Mouse (Mus musculus) ovary, postnatal 10 days (tissue): ENCODE data around the gene Yeats4.

Source experiments
- DNase-seq: peaks from one replicate; pipeline ENCODE4 v3.0.0; 2022; ENCODE audit warnings: low spot score

Gene Yeats4

DNA sequence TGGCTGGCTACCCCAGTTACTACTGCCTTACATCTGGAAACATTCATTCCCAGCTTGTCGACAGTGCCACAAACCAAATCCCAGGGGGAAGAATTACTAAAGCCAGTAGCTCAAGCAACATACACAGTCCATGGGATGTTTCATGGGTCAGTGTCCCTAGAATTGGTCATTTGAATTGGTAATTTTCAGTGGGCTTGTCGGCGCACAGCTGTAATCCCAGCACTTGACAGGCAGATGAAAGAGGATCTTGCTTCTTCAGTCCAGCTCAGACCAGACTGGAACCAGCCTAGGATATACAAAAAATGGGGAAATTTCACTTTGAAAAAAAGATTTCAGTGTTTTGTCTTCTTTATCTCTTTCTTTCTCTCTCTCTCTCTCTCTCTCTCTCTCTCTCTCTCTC is 24.6 kb downstream of the Yeats4 start:
- DNase-seq, result no peak

DNA sequence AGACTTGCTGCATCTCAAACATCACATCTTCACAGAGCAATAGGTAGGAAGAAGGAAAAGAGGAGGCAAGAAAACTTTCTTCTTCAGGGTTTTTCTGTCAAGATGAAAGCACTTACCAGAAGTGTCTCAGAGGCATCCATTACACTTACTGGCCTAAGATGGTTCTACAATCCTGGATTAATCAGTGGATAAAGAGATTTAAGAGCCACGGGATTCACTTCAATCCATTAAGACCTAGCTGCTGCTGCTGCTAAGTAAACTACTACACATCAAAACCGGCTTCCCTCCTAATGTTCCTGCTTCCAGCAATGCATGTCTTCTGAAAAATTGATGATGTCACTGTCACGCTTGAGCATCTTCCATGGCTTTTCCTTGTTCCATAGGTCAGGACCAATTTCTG is 27.6 kb downstream of the Yeats4 start:
- no peak for DNase-seq

DNA sequence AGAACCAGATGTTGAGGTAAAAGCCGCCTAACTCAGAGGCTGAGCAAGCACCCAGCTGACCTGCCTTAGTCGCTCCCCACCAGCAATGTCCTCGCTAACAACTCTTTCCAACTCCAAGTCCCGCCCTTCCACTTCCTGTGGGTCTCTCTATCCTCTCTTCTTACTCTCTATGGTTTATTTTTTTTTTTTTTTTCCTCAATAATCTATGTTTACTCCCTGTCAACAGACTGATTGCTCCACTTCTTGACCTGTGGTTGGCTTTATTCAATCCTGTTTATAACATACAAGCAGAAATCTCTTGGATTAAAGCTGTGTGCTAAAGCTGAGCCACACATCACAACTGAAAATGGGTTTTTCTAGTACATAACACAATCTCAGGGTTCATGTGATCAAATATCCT is 28.6 kb downstream of the Yeats4 start:
- no peak for DNase-seq

- DNase-seq, result no peak
These were observed 29.3 kb downstream of the Yeats4 start for GRCm38 (mm10) chr10:117195005-117195404.

DNA sequence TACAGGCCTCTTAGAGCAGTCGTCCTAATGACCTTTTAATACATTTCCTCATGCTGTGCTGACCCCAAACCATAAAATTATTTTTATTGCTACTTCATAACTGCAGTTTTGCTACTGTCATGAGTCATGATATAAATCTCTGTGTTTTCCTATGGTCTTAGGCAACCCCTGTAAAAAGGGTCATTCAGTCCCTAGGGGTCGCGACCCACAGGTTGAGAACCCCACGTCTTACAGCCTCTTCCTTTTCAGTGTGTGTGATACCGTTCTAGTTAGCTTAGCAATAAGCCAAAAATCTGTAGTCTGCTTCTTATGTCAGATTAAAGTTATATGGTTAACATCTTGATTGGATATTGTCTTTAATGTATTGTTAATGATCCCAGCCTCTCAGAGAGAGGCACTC is 30.9 kb downstream of the Yeats4 start:
- no peak for DNase-seq

DNA sequence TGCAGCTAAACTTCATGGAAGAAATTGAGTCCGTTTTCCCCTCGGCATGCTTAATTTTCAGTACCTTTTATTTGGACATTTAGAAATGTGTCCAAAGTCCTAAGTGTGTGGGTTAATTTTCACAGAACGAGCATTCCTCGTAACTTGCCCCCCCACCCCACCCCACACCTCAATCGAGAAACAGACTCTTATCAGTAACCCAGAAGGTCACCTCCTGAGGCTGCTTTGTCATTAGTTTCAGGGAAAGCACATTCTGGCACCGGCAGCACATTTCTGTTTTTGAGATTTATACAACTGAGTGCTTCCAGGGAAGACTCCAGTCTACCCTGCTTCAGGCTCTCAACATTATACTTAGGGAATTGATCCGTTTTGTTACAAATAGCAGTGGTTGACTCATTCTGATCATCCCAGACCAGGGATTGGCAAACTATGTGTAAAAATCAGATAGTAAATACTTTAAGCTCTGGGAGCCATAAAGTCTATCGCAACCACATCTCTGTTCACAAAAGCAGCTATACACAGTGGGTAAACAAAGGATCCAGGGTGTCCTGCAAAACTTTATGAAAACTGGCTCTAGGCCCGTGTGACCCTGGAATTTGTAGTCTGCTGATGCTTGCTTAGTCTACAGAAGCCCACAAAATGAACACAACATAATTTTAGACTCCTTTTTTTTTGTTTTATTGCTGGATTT is 38.8 kb downstream of the Yeats4 start:
- DNase-seq, result no peak

DNA sequence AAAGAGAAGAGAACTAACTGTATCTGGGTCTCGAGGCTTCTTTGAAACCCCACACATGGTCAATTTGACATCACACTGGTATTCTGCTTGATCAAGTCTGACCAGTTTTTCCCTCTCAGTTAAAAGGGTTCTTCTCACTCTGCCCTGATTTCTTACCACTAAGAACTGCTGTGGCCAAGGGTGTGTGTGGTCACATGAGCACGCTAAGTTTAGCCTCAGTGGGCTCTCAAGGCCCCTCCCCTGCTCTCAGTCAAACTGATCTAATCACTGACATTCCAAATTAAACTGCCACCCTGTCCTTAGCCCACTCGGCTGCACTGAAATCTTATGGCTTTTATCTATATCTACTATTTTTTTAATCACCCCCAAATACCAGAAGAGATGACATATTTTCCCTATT is 43.2 kb downstream of the Yeats4 start:
- DNase-seq, result no peak

DNA sequence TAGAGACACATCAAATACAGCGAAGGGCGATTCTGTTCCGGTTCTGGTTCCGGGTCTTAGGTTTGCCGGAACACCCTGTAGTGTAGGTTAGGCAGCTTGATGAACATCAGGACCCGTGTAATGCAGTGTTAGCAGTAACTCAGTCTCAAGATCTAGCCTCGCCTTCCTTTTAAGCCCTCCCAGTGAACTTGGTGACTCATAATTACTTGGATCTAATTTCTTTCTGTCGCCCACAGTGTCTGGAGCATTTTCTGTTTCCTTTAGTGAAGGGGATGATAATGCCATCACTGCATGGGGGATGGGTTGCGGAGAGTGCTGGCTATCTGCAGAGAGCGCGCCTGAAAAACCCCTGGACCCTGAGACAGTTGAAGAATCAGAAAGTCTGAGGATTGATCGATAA is 49.7 kb downstream of the Yeats4 start:
- DNase-seq, result no peak

GRCm38 (mm10) chr10:117173566-117174438 is 50.5 kb downstream of the Yeats4 start:
- DNase-seq, result no peak

DNA sequence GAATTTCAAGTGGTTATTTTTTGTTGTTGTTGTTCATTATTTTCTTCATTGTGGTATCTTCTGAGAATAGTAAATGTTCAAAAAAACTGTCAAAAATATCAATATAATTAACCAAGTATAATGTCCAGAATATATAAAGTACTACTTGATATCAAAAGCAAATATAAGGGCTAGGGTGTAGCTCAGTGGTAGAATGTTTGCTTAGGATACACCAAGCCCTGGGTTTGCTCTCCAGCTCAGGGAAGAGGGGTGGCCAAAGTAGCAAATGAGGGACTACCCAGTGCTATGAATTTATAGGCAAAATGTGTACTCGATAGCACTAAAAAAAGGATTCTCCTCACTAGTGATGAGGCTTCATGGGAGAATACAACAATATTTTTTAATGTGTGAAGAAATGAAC is 51.2 kb downstream of the Yeats4 start:
- no peak for DNase-seq

GRCm38 (mm10) chr10:117172069-117172468 is 52.2 kb downstream of the Yeats4 start:
- DNase-seq, result no peak

GRCm38 (mm10) chr10:117166785-117167425 is 57.4 kb downstream of the Yeats4 start:
- no peak for DNase-seq
